Mouse (Mus musculus): ENCODE data around the gene Yars. TPM values are rescaled to one million over a fixed set of nuclear protein-coding genes. Genes with fewer than 3 reads are reported as not detected.

The Yars gene
- polyA plus RNA-seq, 2 experiments: 28.7 to 53.2 TPM

GRCm38 (mm10) chr4:129238579-129239016 is 49.0 kb downstream of the Yars start:
- H3K9me3 ChIP-seq (ENCODE audit: control insufficient read depth, low read length): no peaks in the 10 kb centered on the region
- no peak for TF ChIP-seq CTCF (IDR thresholded peaks at IDR 0.05; ENCODE audit: low read depth)
- no peak for TF ChIP-seq EP300 (IDR thresholded peaks at IDR 0.05; ENCODE audit: low read depth)
- 1% methylated on average over 23 of the region's 23 CpGs for WGBS (ENCODE audit: insufficient replicate concordance)
- H3K27ac ChIP-seq: no peak overlapping the region
- peak overlapping the region; percentile 79 for H3K4me2 ChIP-seq (ENCODE audit: low read depth)
- H3K36me3 ChIP-seq (replicated peaks; ENCODE audit: control insufficient read depth, insufficient read depth, low read depth): no peaks in the 10 kb centered on the region
- DNase-seq (ENCODE audit: low read depth in 3 of 3, low spot score in 3 of 3) (no peak), ATAC-seq (ENCODE audit: insufficient read depth) (no peak)
- H3K4me1 ChIP-seq (replicated peaks; ENCODE audit: control insufficient read depth in 2 of 2, insufficient read depth in 2 of 2, low read length in 1 of 2): peaks cover 31 to 33% of the 10 kb centered on the region in 2 experiments
- peak overlapping the region; percentile 12 to 62 for H3K4me3 ChIP-seq (ENCODE audit: insufficient read depth in 1 of 2, low read depth in 2 of 2, low read length in 2 of 2)
- peak overlapping the region; percentile 45 for H3K9ac ChIP-seq (replicated peaks)
- peaks cover 13% of the 10 kb centered on the region for H3K27me3 ChIP-seq (ENCODE audit: control insufficient read depth, insufficient read depth, low read length)

DNA sequence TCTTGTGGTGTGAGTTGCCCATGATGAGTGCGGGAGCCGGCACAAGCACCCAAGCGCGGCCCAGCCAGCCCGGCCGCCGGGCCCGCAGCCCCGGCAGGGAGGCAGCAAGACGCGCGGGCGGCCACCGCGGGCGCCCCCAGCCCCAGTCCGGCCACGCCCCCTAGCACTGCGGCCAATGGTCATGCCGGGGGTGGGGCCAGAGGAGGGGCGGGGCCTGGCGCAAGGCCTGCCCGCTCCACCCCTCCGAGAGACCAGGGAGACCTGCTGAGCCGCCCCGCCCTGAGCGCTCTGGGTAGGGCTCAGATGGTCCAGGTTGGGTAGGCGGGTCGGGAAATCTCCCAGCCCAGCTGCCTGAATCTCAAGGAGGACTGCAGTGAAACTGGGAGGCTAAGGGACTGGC is 49.5 kb downstream of the Yars start:
- Histone ChIP-seq H3K36me3 (replicated peaks; ENCODE audit: control insufficient read depth, insufficient read depth, low read depth) (no peaks in the 10 kb centered on the region), H3K27me3 (ENCODE audit: control insufficient read depth, insufficient read depth, low read length) (peaks cover 13% of the 10 kb centered on the region), H3K4me3 (ENCODE audit: insufficient read depth in 1 of 2, low read depth in 2 of 2, low read length in 2 of 2) (peak overlapping the region; percentile 12 to 62), H3K4me2 (ENCODE audit: low read depth) (peak overlapping the region; percentile 79), H3K9ac (replicated peaks) (peak overlapping the region; percentile 45), H3K27ac (no peak overlapping the region), H3K9me3 (ENCODE audit: control insufficient read depth, low read length) (no peaks in the 10 kb centered on the region), H3K4me1 (replicated peaks; ENCODE audit: control insufficient read depth in 2 of 2, insufficient read depth in 2 of 2, low read length in 1 of 2) (peaks cover 30 to 32% of the 10 kb centered on the region in 2 experiments)
- under 1% methylated on average over 29 of the region's 29 CpGs for WGBS (ENCODE audit: insufficient replicate concordance)
- ATAC-seq (ENCODE audit: insufficient read depth) (peak; percentile 68), DNase-seq (ENCODE audit: low read depth in 3 of 3, low spot score in 3 of 3) (peak; percentile 64 to 70 (median 68))
- no peak for TF ChIP-seq CTCF (IDR thresholded peaks at IDR 0.05; ENCODE audit: low read depth)
- TF ChIP-seq EP300 (IDR thresholded peaks at IDR 0.05; ENCODE audit: low read depth): no peak

- Histone ChIP-seq H3K9ac (replicated peaks) (no peak overlapping the region), H3K27ac (no peak overlapping the region), H3K4me2 (ENCODE audit: low read depth) (no peak overlapping the region), H3K27me3 (ENCODE audit: control insufficient read depth, insufficient read depth, low read length) (peaks cover 33% of the 10 kb centered on the region), H3K36me3 (replicated peaks; ENCODE audit: control insufficient read depth, insufficient read depth, low read depth) (no peaks in the 10 kb centered on the region), H3K4me1 (replicated peaks; ENCODE audit: control insufficient read depth in 2 of 2, insufficient read depth in 2 of 2, low read length in 1 of 2) (peaks cover 12 to 18% of the 10 kb centered on the region in 2 experiments), H3K9me3 (ENCODE audit: control insufficient read depth, low read length) (no peaks in the 10 kb centered on the region), H3K4me3 (ENCODE audit: insufficient read depth in 1 of 2, low read depth in 2 of 2, low read length in 2 of 2) (no peak overlapping the region)
- WGBS (ENCODE audit: insufficient replicate concordance): 59% methylated on average over 7 of the region's 7 CpGs
- no peak for DNase-seq (ENCODE audit: low read depth in 3 of 3, low spot score in 3 of 3)
- no peak for TF ChIP-seq CTCF (IDR thresholded peaks at IDR 0.05; ENCODE audit: low read depth)
- no peak for TF ChIP-seq EP300 (IDR thresholded peaks at IDR 0.05; ENCODE audit: low read depth)
- no peak for ATAC-seq (ENCODE audit: insufficient read depth)
These were observed 52.3 kb downstream of the Yars start for GRCm38 (mm10) chr4:129241898-129242297.

DNA sequence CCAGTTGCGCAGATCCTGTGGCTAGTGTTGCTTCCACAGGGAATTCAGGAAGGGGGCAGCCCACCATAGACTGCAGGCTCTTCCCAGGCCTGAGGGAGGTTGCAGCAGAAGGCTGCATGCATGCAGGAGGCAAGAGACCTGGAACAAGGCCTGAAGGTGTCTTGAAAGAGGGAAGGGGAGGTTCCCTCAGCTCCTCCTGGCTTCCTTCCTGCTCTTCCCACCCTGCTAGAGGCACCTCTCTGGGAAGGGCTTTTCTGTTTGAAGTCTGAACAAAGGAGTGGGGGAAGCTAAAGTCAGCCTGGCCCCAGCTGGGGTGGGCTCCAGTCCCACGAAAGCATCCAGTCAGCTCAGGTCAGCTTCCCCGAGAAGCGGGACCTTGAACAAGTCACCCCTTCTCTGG is 52.8 kb downstream of the Yars start:
- no peak overlapping the region for H3K27ac ChIP-seq
- H3K9me3 ChIP-seq (ENCODE audit: control insufficient read depth, low read length): no peaks in the 10 kb centered on the region
- DNase-seq (ENCODE audit: low read depth in 3 of 3, low spot score in 3 of 3) (no peak), ATAC-seq (ENCODE audit: insufficient read depth) (no peak)
- peaks cover 37% of the 10 kb centered on the region for H3K27me3 ChIP-seq (ENCODE audit: control insufficient read depth, insufficient read depth, low read length)
- H3K36me3 ChIP-seq (replicated peaks; ENCODE audit: control insufficient read depth, insufficient read depth, low read depth): no peaks in the 10 kb centered on the region
- H3K9ac ChIP-seq (replicated peaks): no peak overlapping the region
- 55% methylated on average over 4 of the region's 4 CpGs for WGBS (ENCODE audit: insufficient replicate concordance)
- no peak overlapping the region for H3K4me2 ChIP-seq (ENCODE audit: low read depth)
- no peak for TF ChIP-seq EP300 (IDR thresholded peaks at IDR 0.05; ENCODE audit: low read depth)
- no peak for TF ChIP-seq CTCF (IDR thresholded peaks at IDR 0.05; ENCODE audit: low read depth)
- peaks cover 12 to 18% of the 10 kb centered on the region in 2 experiments for H3K4me1 ChIP-seq (replicated peaks; ENCODE audit: control insufficient read depth in 2 of 2, insufficient read depth in 2 of 2, low read length in 1 of 2)
- H3K4me3 ChIP-seq (ENCODE audit: insufficient read depth in 1 of 2, low read depth in 2 of 2, low read length in 2 of 2): no peak overlapping the region

DNA sequence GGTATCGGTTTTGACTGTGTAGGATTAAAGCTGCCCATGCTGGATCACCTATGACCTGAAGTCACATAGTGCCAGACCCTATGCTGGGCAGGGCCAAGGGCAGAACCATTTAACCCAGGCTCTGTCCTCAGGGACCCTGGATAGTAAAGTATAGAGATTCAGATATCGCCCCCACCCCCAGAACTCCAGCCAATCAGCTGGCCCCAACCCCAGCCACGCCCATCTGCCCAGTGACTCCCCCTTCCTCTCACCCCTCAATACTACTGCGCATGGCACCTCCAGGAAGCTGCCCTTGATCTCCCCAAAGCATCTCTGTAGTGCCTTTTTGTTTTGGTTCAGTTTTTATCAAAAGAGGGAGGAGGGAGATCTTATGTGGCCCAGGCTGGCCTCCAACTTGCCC is 53.2 kb downstream of the Yars start:
- TF ChIP-seq CTCF (IDR thresholded peaks at IDR 0.05; ENCODE audit: low read depth) (no peak), EP300 (IDR thresholded peaks at IDR 0.05; ENCODE audit: low read depth) (no peak)
- H3K27ac ChIP-seq: no peak overlapping the region
- ATAC-seq (ENCODE audit: insufficient read depth) (no peak), DNase-seq (ENCODE audit: low read depth in 3 of 3, low spot score in 3 of 3) (no peak)
- no peak overlapping the region for H3K9ac ChIP-seq (replicated peaks)
- WGBS (ENCODE audit: insufficient replicate concordance): 48% methylated on average over 4 of the region's 4 CpGs
- peaks cover 12 to 20% of the 10 kb centered on the region in 2 experiments for H3K4me1 ChIP-seq (replicated peaks; ENCODE audit: control insufficient read depth in 2 of 2, insufficient read depth in 2 of 2, low read length in 1 of 2)
- H3K9me3 ChIP-seq (ENCODE audit: control insufficient read depth, low read length): no peaks in the 10 kb centered on the region
- H3K36me3 ChIP-seq (replicated peaks; ENCODE audit: control insufficient read depth, insufficient read depth, low read depth): no peaks in the 10 kb centered on the region
- no peak overlapping the region for H3K4me3 ChIP-seq (ENCODE audit: insufficient read depth in 1 of 2, low read depth in 2 of 2, low read length in 2 of 2)
- peaks cover 41% of the 10 kb centered on the region for H3K27me3 ChIP-seq (ENCODE audit: control insufficient read depth, insufficient read depth, low read length)
- H3K4me2 ChIP-seq (ENCODE audit: low read depth): no peak overlapping the region

Measured in liver, embryonic 14.5 days (tissue).